Mouse (Mus musculus) yolk sac, embryonic 10.5 days (tissue): ENCODE results near the gene Cd81.

Experiments used
- DNase-seq: peaks from one replicate; pipeline ENCODE4 v3.0.0-alpha.2; 2017; ENCODE audit warnings: low spot score

The Cd81 gene

GRCm38 (mm10) chr7:143020764-143021163 is 31.8 kb upstream of the Cd81 start:
- no peak for DNase-seq

DNA sequence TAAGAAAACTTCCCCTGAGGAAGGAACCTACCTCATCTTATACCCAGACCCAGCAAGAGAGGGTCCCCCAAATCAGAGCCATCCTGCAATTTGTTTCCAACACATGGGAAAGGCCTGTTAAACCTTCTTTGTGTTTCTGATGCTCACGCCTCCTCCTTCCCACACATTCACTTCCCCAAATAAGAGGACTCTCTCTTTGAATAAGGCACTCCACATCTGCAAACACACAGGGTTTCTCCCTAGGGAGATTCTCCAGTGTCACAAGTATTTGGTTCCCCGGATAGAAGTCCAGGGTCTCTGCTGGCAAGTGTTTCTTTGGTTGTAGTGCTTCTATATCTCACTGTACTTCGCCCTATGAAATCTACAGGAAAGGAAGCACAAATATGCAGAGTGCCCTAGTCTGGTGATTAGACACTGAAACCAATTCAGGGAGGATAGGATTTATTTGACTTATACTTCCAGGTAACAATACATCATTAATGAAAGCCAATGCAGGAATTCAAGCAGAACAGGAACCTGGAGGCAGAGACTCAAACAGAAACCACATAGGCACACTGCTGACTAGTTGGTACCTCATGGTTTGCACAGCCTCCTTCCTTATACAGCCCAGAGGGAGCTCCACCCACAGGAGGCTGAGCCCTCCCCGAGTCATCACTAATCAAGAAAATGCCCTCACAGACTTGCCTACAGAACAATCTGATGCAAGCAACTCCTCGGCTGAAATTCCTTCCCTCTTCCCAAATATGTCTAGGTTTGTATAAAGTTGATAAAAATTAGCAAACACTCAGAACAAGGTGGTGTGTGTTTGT is 31.0 kb upstream of the Cd81 start:
- no peak for DNase-seq

DNA sequence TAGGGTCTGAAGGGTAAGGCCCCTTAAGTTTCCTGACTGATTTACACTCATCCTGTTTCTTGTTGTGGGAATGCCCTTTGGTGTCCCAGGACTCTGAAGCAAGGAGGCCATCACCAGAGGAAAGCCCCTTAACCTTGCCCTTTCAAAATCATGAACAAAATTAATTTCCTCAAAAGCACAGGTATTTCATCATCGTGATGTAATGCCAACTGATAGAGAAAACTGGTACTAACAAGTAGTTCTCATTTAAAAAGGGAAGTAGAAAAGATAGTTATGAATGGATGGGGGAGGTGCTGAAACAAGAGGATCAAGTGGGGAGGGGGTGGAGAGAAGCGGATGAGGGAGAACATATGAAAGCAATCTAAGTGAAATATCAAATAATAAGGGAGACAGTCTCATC is 29.0 kb upstream of the Cd81 start:
- no peak for DNase-seq

- DNase-seq: no peak
Measured at GRCm38 (mm10) chr7:143024293-143024692, 28.2 kb upstream of the Cd81 start.

DNA sequence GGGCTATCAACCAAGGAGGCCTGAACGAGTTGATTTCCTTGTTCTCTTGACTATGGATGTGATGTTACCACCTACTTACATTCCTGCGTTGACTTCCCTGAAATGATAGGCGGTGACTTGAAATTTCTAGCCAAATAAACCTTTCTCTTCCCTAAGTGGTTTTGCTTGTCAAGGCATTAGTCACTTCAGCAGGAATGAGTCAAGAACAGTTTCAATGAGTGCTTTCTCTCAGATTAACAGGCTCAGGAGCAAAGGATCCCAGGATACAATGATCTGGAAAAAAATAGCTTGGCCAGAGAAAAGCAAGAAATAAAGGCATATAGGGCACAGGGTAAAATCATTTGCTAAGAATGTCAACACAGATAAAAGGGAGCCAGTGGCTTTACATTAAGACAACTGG is 27.0 kb upstream of the Cd81 start:
- DNase-seq: no peak

DNA sequence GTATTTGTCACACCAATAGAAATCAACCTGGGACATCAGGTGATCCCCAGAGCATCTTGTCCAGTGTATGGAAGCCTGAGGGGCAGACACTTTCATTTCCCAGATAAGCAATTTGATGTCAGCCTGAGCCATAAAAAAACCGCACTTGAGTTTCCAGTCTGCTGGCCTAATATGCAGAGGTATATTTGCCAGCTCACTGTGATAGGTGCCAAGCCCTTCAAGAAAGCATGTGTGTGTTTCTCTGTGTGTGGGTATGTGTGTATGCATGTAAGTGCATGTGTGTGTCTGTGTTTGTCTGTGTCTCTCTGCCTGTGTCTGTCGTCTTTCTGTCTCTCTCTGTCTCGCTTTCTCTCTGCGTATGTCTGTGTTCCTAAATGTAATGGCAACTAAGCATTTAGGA is 25.3 kb upstream of the Cd81 start:
- no peak for DNase-seq

- no peak for DNase-seq
Measured at GRCm38 (mm10) chr7:143031816-143032215, 20.7 kb upstream of the Cd81 start.

DNA sequence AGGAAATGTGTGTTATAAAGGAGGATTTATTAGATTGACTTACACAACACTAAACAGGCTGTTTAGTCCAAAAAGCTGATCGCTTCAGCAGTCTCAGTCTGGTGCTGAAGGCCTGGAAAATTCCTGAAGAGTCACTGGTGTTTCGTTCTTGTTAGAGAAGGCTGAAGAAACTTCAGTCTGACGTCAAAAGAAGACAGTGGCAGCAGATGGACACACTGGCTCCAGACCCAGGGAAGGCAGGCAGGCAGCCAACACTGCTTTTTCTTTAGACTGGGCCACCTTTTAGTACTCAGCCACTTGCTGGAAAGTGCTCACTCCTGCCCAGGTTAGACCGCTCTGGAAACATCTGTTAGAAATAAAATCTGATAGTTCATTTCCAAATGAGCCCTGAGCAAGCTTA is 19.0 kb upstream of the Cd81 start:
- no peak for DNase-seq

GRCm38 (mm10) chr7:143034112-143034511 is 18.4 kb upstream of the Cd81 start:
- no peak for DNase-seq

DNA sequence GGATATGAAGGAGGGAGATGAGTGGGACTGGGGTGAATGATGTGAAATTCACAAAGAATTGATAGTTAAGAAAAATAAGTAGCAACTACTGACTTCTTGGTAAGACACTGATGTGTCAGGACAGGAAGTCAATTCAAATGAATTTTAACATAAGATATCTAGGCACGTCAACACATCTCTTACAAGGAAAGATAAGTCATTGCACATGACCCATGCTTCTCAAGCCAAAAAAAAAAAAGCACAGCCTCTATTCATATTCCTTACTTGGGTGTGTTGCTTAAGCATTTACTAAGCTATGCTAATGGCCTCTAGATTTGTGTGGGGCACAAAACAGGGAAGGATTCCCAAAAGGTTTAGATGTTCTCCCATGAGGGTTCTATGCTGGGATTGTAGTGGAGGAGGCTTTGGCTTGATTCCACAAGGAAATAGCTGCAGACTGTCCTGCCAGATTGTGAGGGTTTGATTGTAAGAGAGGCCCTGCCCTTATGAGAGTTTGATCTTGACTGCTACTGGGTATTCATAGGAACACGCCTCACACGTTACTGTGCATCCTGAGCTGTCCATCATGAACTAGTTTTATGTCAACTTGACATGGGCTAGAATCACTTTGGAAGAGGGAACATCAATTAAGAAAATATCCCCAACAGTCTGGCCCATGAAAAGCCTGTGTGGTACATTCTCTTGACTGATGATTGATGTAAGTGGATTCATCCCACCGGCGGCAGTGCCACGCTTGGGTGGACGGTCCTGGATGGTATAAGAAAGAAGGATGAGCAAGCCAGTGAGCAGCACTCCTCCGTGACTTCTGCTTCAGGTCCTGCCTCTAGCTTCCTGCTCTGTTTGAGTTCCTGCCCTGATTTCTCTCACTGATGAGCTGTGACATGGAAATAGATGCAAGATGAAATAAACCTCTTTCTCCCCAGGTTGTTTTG is 17.8 kb upstream of the Cd81 start:
- DNase-seq: no peak

- no peak for DNase-seq
Measured at GRCm38 (mm10) chr7:143036787-143037186, 15.8 kb upstream of the Cd81 start.

DNA sequence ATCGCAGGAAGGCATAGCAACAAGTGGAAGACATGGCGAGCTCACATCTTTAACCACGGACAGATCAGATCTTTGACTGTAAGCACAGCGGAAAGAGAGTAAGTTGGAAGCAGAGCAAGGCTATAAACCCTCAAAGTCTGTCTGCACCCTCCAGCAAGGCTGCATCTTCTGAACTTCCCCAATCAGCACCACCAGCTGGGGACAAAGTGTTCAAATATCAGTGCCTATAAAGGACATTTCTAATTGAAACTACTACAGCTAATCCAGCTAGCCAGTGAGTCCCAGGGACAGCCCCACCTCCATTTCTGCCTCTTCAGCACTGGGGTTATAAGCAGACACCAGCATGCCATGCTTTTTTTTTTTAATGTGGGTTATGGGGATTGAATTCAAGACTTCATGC is 15.2 kb upstream of the Cd81 start:
- DNase-seq: no peak

GRCm38 (mm10) chr7:143038174-143038931 is 14.2 kb upstream of the Cd81 start:
- no peak for DNase-seq

DNA sequence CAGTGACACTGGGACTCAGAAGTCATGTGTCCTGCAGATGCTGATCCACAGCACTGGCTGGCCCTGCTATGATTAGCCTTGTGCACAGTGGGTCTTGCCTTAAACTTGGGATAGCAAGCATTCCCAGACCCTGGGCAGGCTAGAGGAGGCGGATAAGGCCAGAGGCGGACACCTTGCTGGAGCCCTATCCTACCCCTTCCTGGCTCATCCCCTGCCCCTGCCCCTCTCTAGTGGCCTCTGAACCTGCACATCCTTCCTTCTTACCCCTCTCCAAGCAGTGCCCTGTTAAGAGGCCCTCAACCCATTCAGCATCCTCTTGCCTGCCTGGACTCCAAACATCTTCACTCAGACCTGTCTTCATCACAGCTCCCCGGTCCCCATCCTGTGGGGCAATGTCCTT is 12.0 kb upstream of the Cd81 start:
- no peak for DNase-seq

GRCm38 (mm10) chr7:143041138-143041822 is 11.3 kb upstream of the Cd81 start:
- no peak for DNase-seq

GRCm38 (mm10) chr7:143042089-143042488 is 10.4 kb upstream of the Cd81 start:
- no peak for DNase-seq

DNA sequence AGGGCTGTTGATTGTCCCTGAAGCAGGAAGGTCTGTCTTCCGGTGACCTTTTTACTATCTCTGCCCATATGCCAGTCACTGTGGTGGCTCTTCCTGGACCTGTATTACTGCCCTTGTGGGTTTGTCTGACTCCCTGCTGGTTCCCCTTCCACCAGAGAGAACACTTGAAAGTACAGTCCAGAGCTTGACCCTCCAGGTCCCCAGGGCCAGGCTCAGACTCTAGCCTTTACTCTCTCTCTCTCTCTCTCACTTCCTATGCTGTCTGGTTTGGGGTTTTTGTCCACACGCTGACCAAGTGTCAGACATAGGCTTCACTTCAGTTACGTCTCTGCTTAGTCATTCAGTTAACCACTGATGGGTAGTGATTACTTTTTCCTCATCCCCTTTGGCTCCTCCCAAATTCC is 9.6 kb upstream of the Cd81 start:
- DNase-seq: no peak

- DNase-seq: no peak
Measured at GRCm38 (mm10) chr7:143044049-143044825, 8.3 kb upstream of the Cd81 start.

GRCm38 (mm10) chr7:143044826-143045206 is 7.7 kb upstream of the Cd81 start:
- DNase-seq: no peak

- no peak for DNase-seq
Measured at GRCm38 (mm10) chr7:143046358-143046757, 6.2 kb upstream of the Cd81 start.

DNA sequence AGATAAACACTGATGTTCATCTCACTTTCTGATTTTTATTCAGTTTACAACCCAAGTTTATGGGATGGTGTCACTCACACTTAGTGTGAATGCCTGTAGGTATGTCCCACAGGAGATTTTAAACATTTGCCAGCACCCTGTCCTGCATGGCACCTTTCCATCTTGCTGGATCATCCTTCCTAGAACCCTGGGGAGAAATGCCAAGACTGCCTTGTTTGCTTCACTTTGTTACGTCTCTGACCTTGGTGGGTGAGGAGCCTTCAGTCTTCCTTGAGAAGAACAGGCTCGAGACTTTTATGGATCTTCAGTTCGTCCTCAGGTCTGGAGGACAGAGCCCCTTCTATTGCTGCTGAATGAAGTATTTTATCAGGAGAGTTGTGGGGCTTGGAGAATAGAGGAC is 3.2 kb upstream of the Cd81 start:
- no peak for DNase-seq
